Mouse (Mus musculus) gastrocnemius, postnatal 14 days (tissue): ENCODE measurements around the gene Golt1a. TPM values are rescaled to one million over a fixed set of nuclear protein-coding genes. Genes with fewer than 3 reads are reported as not detected.

Source experiments
- DNase-seq: peaks from one replicate; pipeline ENCODE4 v3.0.0; 2021; ENCODE audit warnings: mixed read lengths
- intact Hi-C: fragments of 180-260 bp; cut with DNase I; formaldehyde crosslinking; loops from one replicate; pipeline ENCODE4 v1.15.1; 2025; ENCODE audit warnings: low total_unique reads
- long read RNA-seq, 2 experiments: library from polyadenylated mRNA; stranded (forward); transcript quantifications; one replicate each; pipeline ENCODE4 v2.0.0; 2021
- total RNA-seq, 2 experiments: library from RNA; stranded (reverse); gene quantifications; 2 replicates each; pipeline ENCODE4 v1.2.3; 2021

Golt1a gene
- not detected for total RNA-seq
- long read RNA-seq, experiment 1, result 0 reads
- long read RNA-seq, experiment 2, result 0 reads

DNA sequence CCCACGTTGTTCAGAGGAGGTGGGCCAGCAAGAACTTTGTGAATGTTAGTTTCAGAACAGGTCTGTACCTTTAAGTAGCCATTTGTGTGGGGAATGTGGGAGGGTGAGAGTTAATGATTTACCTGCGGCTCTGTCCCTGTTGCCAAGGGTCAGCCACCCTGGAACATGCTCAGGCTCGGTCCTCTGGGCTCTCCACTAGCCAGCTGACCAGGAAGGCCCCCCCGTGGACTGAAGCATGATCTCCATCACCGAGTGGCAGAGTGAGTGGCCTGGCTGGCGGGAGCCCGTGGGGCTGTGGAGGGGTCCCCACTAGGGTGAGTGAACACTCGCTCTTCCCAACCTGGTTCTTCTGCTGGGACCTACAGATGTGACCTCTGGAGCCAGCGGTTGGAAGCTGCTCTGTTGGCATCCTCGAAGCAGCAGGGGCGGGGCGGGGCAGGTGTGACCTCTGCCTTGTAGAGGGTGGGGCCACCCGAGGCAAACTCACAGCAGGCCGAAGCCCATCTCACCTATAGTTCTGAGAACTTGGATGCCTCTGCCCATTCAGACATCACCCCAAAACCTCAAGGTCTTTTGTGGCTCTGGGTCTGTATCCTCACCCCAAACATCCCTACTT is at the start of gene Golt1a:
Gene Golt1a, plus strand, starts transcription at position 149 of the 616 bp plus-strand sequence.
- intact Hi-C loops, result loop anchor here (5.0 kb wide), 2 partner anchors 43 to 298 kb away; partner anchors contain the start of gene Ren1

GRCm38 (mm10) chr1:133262628-133263027 is 47.0 kb upstream of the Golt1a start:
- DNase-seq, result no peak

More for the DNA sequence above, at the start of gene Golt1a:
- no peak for DNase-seq

DNA sequence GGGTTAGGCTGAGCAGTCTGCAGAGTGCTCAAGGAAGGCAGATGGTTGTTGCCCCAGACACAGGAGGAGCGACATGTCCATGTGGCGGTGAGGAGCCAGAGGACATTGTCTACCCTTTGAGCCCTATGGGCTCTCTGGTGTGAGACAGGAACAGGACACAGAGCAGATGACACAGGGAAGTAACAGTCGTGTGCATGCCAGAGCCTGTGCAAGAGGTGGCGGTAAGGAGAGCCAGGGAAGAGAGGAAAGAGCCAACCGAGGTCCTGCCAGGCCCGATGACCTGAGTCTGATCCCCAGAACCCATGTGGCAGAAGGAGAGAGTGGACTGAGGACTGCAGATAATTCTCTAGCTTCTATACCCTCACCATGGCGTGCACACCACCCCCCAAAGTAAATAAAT is 46.5 kb upstream of the Golt1a start:
- DNase-seq, result no peak
- intact Hi-C loops, result no loop called here

More at GRCm38 (mm10) chr1:133262628-133263027, 47.0 kb upstream of the Golt1a start:
- intact Hi-C loops, result no loop called here

DNA sequence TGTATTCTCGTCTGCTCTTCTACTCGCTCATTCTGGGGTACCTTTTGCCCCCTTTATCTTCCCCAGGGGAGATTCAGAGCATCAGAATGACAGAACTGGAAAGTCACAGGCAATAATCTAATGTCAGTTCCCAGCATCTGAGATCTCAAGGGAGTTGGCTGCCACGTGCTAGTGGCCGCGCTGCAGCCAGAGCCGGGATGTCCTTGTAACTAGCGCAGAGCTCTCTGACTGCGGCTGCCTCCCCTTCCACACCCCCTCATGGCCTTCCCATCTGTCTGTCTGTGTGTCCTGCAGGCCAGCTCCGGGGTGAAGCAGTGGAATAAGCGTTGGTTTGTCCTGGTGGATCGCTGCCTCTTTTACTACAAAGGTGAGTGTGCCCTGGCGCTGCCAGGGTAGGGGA is 45.2 kb upstream of the Golt1a start:
- intact Hi-C loops, result no loop called here
- DNase-seq, result no peak

DNA sequence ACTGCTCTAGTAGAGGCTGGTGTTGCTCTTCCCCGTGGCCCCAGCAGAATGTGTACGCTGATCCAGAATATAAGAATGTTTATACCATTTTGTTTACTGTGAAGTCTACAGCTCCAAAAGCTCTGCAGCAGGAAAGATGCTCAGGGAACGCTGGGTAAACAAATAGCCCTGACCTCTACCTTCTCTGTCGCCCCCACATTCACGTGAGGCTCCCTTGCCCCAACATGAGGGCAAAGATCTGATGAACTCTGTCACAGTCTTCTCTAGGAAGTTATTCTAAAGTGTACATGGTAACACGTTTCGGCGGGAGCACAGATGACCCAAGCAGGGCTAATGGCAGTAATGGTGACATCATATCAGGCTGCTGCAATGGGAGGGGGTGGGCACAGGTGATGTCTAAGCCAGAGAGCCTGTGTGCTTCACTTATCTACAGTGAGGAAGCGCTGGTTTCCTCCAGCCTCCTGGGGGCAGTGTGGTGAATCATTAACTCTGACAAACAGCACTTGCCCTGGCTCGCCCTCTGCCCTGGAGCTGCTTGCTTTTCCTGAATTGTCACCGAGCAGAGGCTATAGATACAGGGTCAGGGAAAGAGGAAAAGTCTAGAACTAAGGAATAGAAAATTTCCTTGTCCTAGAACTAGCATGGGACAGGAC is 44.4 kb upstream of the Golt1a start:
- intact Hi-C loops, result no loop called here
- DNase-seq, result no peak

DNA sequence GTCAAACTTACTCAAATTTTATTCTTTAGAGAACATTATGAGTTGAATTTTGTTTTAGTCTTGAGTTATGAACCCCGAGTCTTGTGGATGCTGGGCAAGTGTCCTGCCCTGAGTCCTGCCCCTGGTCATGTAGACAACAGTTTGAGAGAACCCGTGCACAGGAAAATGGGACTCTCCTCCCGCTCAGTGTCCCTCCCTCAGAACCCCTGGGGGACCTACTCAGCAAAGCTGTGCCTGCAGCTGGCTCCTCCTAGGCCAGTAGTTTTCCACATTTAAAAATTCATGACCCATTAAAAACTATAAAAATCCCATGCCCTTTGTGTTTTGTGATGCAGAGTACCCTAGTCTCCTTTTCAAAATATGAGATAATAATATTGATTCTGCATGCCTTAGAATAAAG is 42.5 kb upstream of the Golt1a start:
- intact Hi-C loops, result no loop called here
- no peak for DNase-seq

GRCm38 (mm10) chr1:133267813-133268492 is 41.6 kb upstream of the Golt1a start:
- intact Hi-C loops, result no loop called here
- no peak for DNase-seq

DNA sequence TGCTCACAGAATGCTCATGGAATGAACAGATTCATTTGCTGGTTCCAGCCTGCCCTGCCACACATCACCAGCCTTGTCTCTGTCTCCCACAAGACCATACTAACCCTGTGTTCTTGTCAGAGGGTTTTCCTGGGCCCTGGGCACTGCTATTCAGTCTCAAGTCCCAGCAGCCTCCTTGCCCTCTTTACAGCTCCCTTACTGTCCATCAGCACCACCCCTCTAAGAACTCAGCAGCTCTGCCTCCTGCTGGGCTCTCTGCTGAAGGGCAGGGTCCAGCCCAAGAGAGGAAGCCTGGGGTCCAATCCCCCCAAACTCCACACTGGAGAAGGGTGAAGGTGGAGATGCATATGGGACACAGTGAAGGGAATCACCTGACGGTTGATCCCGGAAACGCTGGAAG is 41.1 kb upstream of the Golt1a start:
- intact Hi-C loops, result no loop called here
- DNase-seq, result no peak

- intact Hi-C loops, result no loop called here
- no peak for DNase-seq
Measured at GRCm38 (mm10) chr1:133270336-133270735, 39.3 kb upstream of the Golt1a start.

GRCm38 (mm10) chr1:133274163-133274562 is 35.4 kb upstream of the Golt1a start:
- no peak for DNase-seq
- intact Hi-C loops, result no loop called here

DNA sequence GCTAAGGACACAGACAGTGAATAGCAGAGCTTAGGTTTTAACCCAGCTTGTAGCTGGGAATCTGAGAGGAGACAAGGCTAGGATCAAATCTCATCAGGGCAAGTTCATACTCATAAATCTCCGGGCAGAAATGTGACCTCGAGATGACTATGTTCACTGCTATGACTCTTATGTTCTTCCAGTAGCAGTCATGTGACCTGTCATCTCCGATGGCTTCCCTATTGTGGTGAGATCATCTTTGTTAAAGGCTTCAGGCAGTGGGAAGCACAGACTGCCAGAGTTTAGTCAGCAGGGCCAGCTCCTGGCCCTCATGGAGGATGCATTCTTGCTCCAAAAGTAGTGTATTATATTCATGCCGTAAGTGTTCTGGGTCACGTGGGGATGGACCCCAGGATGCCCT is 32.6 kb upstream of the Golt1a start:
- DNase-seq, result no peak
- intact Hi-C loops, result no loop called here

DNA sequence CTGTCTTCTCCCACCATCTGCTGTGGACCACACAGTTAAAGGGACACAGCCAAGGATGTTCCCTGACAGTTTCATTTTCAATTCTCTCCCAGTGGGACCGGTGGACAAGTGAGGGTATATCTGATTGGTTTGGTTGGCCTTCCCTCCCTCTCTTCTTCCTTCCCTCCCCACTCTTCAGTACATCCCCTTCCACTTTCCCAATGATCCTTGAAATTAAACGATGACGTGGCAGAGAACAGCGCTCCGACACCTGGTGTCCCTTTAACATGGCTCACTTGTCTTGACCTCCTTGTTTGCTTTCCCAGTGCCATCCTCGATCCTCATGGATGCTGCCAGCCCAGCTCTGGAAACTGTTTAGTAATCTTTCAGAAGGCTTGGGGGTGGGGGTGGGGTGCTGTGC is 31.1 kb upstream of the Golt1a start:
- intact Hi-C loops, result no loop called here
- no peak for DNase-seq

GRCm38 (mm10) chr1:133278946-133279631 is 30.5 kb upstream of the Golt1a start:
- intact Hi-C loops, result no loop called here
- DNase-seq, result no peak

GRCm38 (mm10) chr1:133279632-133280093 is 29.9 kb upstream of the Golt1a start:
- intact Hi-C loops, result no loop called here
- no peak for DNase-seq

GRCm38 (mm10) chr1:133280537-133280936 is 29.1 kb upstream of the Golt1a start:
- intact Hi-C loops, result no loop called here
- DNase-seq, result no peak

- DNase-seq, result no peak
- intact Hi-C loops, result no loop called here
Measured at GRCm38 (mm10) chr1:133285907-133286306, 23.7 kb upstream of the Golt1a start.

- intact Hi-C loops, result no loop called here
- no peak for DNase-seq
Measured at GRCm38 (mm10) chr1:133287051-133287450, 22.5 kb upstream of the Golt1a start.

DNA sequence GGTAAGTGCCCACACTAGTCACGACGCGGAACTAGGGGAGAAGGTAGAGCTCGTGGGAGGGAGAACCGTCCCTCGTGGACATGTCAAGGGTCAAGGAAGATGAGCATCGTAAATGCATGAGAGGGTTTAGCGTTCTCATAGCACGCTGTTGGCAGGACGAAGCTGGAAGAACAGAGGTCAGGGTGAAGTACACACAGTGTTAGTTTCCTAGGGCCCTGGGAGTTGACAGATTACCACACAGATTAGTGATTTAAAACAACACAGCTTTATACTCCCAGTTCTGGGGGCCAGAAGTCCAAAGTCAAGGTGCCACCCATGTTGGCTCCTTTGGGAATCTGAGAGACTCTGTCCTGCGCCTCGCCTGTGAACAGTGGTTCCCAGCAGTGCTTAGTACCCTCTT is 21.7 kb upstream of the Golt1a start:
- DNase-seq, result no peak
- intact Hi-C loops, result no loop called here

- DNase-seq, result no peak
- intact Hi-C loops, result no loop called here
Measured at GRCm38 (mm10) chr1:133291888-133292287, 17.7 kb upstream of the Golt1a start.

DNA sequence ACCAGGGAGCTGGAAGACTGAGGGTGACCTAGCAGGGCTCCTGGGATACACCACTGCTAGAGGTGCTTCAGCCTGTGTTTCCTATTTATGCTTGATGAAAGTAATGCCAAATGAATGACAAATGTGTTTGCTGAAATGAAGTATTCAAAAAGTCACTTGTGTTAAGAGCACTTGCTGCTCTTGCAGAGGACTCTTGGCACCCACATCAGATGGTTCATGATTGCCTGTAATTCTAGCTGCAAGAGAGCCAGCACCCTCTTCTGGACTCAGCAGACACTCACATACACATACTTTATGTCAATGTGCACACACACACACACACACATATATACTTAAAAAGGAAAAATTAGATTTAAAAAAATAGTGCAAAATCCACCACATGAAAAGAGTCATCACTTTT is 17.0 kb upstream of the Golt1a start:
- no peak for DNase-seq
- intact Hi-C loops, result no loop called here
